Mouse (Mus musculus): ENCODE results near the gene Tas2r129. TPM values are rescaled to one million over a fixed set of nuclear protein-coding genes. Genes with fewer than 3 reads are reported as not detected.
"Not testable (repeated sequence)": the region's sequence is repeated elsewhere in the genome, so short reads cannot be mapped to it uniquely, and the experiment has no call there.

Tas2r129 gene
- not detected in 2 replicates for polyA plus RNA-seq (2014; fragmentation: Nextera tagmentation; extraction: Ambion mirVana)

DNA sequence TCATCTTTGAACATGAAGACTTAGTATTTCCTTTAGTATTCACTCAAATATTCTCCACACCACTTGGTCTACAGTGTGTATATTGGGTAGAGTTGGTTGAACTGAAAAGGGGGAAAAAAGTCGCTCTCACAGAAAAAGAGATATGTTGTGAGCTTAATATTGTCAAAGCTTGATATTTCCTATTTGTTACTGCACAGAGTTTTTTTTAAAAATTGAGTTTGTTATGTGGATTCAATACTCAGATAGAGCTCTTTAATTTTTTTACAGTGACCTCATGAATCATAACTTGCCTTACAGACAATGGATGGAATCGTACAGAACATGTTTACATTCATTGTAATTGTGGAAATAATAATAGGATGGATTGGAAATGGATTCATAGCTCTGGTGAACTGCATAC lies at the start of gene Tas2r129:
Gene Tas2r129, plus strand, starts transcription at position 301 of the 400 bp plus-strand sequence.
- Histone ChIP-seq H3K4me2 (ENCODE audit: low read depth) (no peak within 1 kb of the TSS), H3K4me1 (ENCODE audit: control insufficient read depth, insufficient read depth, low read length) (no peaks in the 10 kb centered on the region), H3K27me3 (ENCODE audit: control insufficient read depth, insufficient read depth, low read length) (no peaks in the 10 kb centered on the region), H3K4me3 (ENCODE audit: low read depth, low read length) (no peak within 1 kb of the TSS), H3K9ac (ENCODE audit: low read length) (no peak within 1 kb of the TSS), H3K27ac (ENCODE audit: low read depth, low read length) (no peak within 1 kb of the TSS), H3K36me3 (ENCODE audit: control insufficient read depth, insufficient read depth, low read length) (no peaks in the 10 kb centered on the region), H3K9me3 (ENCODE audit: control insufficient read depth, low read length) (no peaks in the 10 kb centered on the region)
- no peak for ATAC-seq (ENCODE audit: insufficient read depth, low FRiP score, low TSS enrichment)
- no peak for DNase-seq (ENCODE audit: low spot score)
- 82% methylated on average over 2 of the region's 2 CpGs for WGBS

DNA sequence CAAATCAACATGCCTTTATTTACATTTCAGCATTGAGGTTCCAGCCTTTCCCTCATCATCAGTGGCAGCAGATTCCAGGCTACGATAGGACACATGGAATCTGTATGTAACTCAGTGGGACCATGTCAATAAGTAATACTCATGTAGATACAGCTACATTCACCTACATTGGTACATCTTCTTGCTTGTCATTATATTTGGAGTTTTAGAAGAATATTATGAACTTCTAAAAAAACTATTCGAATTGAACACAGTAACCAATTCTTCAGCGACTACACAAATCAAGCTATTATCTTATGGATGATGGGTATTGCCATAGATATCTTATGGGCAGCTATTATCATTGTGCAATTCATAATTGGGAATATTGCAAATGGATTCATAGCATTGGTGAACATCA lies 41.6 kb upstream of the Tas2r129 start, which contains the start of gene Tas2r125:
Gene Tas2r125, plus strand, starts transcription at position 301 of the 400 bp plus-strand sequence.
- Histone ChIP-seq H3K27me3 (ENCODE audit: control insufficient read depth, insufficient read depth, low read length) (no peaks in the 10 kb centered on the region), H3K9ac (ENCODE audit: low read length) (no peak within 1 kb of the TSS), H3K4me1 (ENCODE audit: control insufficient read depth, insufficient read depth, low read length) (no peaks in the 10 kb centered on the region), H3K36me3 (ENCODE audit: control insufficient read depth, insufficient read depth, low read length) (no peaks in the 10 kb centered on the region), H3K4me3 (ENCODE audit: low read depth, low read length) (no peak within 1 kb of the TSS), H3K27ac (ENCODE audit: low read depth, low read length) (no peak within 1 kb of the TSS), H3K9me3 (ENCODE audit: control insufficient read depth, low read length) (no peaks in the 10 kb centered on the region), H3K4me2 (ENCODE audit: low read depth) (no peak within 1 kb of the TSS)
- WGBS = 89% methylated on average over 3 of the region's 3 CpGs
- no peak for ATAC-seq (ENCODE audit: insufficient read depth, low FRiP score, low TSS enrichment)
- DNase-seq (ENCODE audit: low spot score) = no peak

DNA sequence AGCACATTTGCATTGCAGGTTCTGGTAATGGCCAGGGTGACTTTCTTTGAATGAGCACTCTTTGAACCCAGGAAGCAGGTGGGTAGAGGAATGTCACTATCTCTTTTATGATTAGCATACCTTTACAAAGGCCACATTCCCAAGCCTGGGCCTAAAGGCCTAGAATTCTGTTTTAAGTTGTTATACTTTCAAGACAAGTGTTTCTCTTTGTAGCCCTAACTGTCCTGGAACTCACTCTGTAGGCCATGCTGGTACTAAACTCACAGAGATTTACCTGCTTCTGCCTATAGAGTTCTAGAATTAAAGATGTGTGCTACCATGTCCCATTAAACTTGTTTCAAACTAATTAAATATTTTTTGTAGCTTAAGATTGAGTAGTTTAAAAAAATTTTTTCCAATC lies 9.5 kb upstream of the Tas2r129 start:
- H3K4me2 ChIP-seq (ENCODE audit: low read depth); H3K27me3 ChIP-seq (ENCODE audit: control insufficient read depth, insufficient read depth, low read length); DNase-seq (ENCODE audit: low spot score); H3K27ac ChIP-seq (ENCODE audit: low read depth, low read length); H3K4me3 ChIP-seq (ENCODE audit: low read depth, low read length); H3K4me1 ChIP-seq (ENCODE audit: control insufficient read depth, insufficient read depth, low read length); H3K36me3 ChIP-seq (ENCODE audit: control insufficient read depth, insufficient read depth, low read length); ATAC-seq (ENCODE audit: insufficient read depth, low FRiP score, low TSS enrichment); H3K9me3 ChIP-seq (ENCODE audit: control insufficient read depth, low read length); H3K9ac ChIP-seq (ENCODE audit: low read length): not testable (repeated sequence)

DNA sequence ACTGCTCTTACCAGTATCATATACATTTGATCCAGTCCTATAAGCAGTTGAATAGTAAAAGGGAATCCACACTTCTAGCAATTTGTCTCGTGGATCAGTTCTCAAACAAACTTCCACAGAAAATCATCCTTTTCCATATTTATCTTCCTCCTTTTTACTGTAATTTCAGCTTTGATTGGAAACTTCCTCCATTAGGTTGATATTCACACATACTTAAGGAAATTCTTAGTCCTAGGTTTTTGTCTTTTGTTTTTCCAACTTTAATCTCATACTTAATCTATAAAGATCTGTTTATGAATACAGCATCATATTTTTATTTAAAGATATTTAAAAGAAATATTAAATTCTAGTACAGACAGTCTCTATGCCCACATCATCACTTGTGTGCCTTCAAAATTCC lies 6.9 kb downstream of the Tas2r129 start, which contains the start of gene Tas2r131:
Gene Tas2r131, minus strand, starts transcription at position 101 of the 400 bp plus-strand sequence.
- no peaks in the 10 kb centered on the region for H3K27me3 ChIP-seq (ENCODE audit: control insufficient read depth, insufficient read depth, low read length)
- H3K4me1 ChIP-seq (ENCODE audit: control insufficient read depth, insufficient read depth, low read length) = no peaks in the 10 kb centered on the region
- H3K36me3 ChIP-seq (ENCODE audit: control insufficient read depth, insufficient read depth, low read length) = no peaks in the 10 kb centered on the region
- no peak within 1 kb of the TSS for H3K4me2 ChIP-seq (ENCODE audit: low read depth)
- H3K27ac ChIP-seq (ENCODE audit: low read depth, low read length) = no peak within 1 kb of the TSS
- ATAC-seq (ENCODE audit: insufficient read depth, low FRiP score, low TSS enrichment) (no peak), DNase-seq (ENCODE audit: low spot score) (no peak)
- H3K9ac ChIP-seq (ENCODE audit: low read length) = no peak within 1 kb of the TSS
- H3K4me3 ChIP-seq (ENCODE audit: low read depth, low read length) = no peak within 1 kb of the TSS
- 74% methylated on average over 1 of the region's 1 CpGs for WGBS
- H3K9me3 ChIP-seq (ENCODE audit: control insufficient read depth, low read length) = no peaks in the 10 kb centered on the region

DNA sequence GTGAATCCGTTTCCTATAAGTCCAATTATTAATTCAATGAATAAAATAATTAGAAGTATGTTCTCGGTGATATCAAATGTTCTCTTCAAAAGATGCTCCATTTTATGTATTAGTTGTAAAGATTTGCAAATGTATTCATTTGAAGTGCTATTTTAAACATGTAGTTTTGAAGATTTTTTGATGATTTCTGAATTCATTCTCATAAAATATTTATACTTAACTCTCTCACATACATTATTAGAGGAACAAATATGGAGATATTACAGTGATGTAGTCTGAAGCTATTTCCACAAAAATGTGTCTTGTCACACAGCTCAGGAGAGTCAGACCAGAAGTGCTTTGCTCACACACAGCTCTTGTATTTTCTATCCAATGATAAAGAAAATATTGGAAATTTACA lies 30.0 kb downstream of the Tas2r129 start, which contains the start of gene Tas2r109:
Gene Tas2r109, minus strand, starts transcription at position 101 of the 400 bp plus-strand sequence.
- Histone ChIP-seq H3K27ac (ENCODE audit: low read depth, low read length) (no peak within 1 kb of the TSS), H3K4me3 (ENCODE audit: low read depth, low read length) (no peak within 1 kb of the TSS), H3K9me3 (ENCODE audit: control insufficient read depth, low read length) (no peaks in the 10 kb centered on the region), H3K4me2 (ENCODE audit: low read depth) (no peak within 1 kb of the TSS), H3K4me1 (ENCODE audit: control insufficient read depth, insufficient read depth, low read length) (no peaks in the 10 kb centered on the region), H3K36me3 (ENCODE audit: control insufficient read depth, insufficient read depth, low read length) (no peaks in the 10 kb centered on the region), H3K9ac (ENCODE audit: low read length) (no peak within 1 kb of the TSS), H3K27me3 (ENCODE audit: control insufficient read depth, insufficient read depth, low read length) (no peaks in the 10 kb centered on the region)
- ATAC-seq (ENCODE audit: insufficient read depth, low FRiP score, low TSS enrichment) (no peak), DNase-seq (ENCODE audit: low spot score) (no peak)
- WGBS = 79% methylated on average over 2 of the region's 2 CpGs

Other genes with a start within 250 kb of the Tas2r129 start
- not detected in 2 replicates for gene Tas2r122, start 239.2 kb upstream of the Tas2r129 start, polyA plus RNA-seq (2014; fragmentation: Nextera tagmentation; extraction: Ambion mirVana)
- gene Tas2r115, start 213.1 kb upstream of the Tas2r129 start, polyA plus RNA-seq (2014; fragmentation: Nextera tagmentation; extraction: Ambion mirVana) = not detected in 2 replicates
- not detected in 2 replicates for gene Tas2r124, start 196.4 kb upstream of the Tas2r129 start, polyA plus RNA-seq (2014; fragmentation: Nextera tagmentation; extraction: Ambion mirVana)
- gene Tas2r102, start 189.0 kb upstream of the Tas2r129 start, polyA plus RNA-seq (2014; fragmentation: Nextera tagmentation; extraction: Ambion mirVana) = not detected in 2 replicates
- not detected in 2 replicates for gene Tas2r136, start 172.9 kb upstream of the Tas2r129 start, polyA plus RNA-seq (2014; fragmentation: Nextera tagmentation; extraction: Ambion mirVana)
- gene Tas2r117, start 148.3 kb upstream of the Tas2r129 start, polyA plus RNA-seq (2014; fragmentation: Nextera tagmentation; extraction: Ambion mirVana) = not detected in 2 replicates
- not detected in 2 replicates for gene Tas2r123, start 104.0 kb upstream of the Tas2r129 start, polyA plus RNA-seq (2014; fragmentation: Nextera tagmentation; extraction: Ambion mirVana)
- not detected in 2 replicates for gene Tas2r116, start 95.7 kb upstream of the Tas2r129 start, polyA plus RNA-seq (2014; fragmentation: Nextera tagmentation; extraction: Ambion mirVana)
- not detected in 2 replicates for gene Tas2r110, start 83.1 kb upstream of the Tas2r129 start, polyA plus RNA-seq (2014; fragmentation: Nextera tagmentation; extraction: Ambion mirVana)
- not detected in 2 replicates for gene Tas2r113, start 58.1 kb upstream of the Tas2r129 start, polyA plus RNA-seq (2014; fragmentation: Nextera tagmentation; extraction: Ambion mirVana)
- gene Tas2r125, start 41.5 kb upstream of the Tas2r129 start, polyA plus RNA-seq (2014; fragmentation: Nextera tagmentation; extraction: Ambion mirVana) = not detected in 2 replicates
- not detected in 2 replicates for gene Tas2r131, start 6.8 kb downstream of the Tas2r129 start, polyA plus RNA-seq (2014; fragmentation: Nextera tagmentation; extraction: Ambion mirVana)
- not detected in 2 replicates for gene Tas2r109, start 29.9 kb downstream of the Tas2r129 start, polyA plus RNA-seq (2014; fragmentation: Nextera tagmentation; extraction: Ambion mirVana)
- gene Tas2r103, start 86.0 kb downstream of the Tas2r129 start, polyA plus RNA-seq (2014; fragmentation: Nextera tagmentation; extraction: Ambion mirVana) = not detected in 2 replicates
- not detected in 2 replicates for gene Tas2r140, start 104.7 kb downstream of the Tas2r129 start, polyA plus RNA-seq (2014; fragmentation: Nextera tagmentation; extraction: Ambion mirVana)
- 80.2 and 80.3 TPM in 2 replicates for gene Smim10l1, start 153.8 kb downstream of the Tas2r129 start, polyA plus RNA-seq (2014; fragmentation: Nextera tagmentation; extraction: Ambion mirVana)